Mouse (Mus musculus) G1E-ER4 (cell line): Measurements from ENCODE around the gene Thap3. TPM values are rescaled to one million over a fixed set of nuclear protein-coding genes. Genes with fewer than 3 reads are reported as not detected.

Experiments used
- GATA1 ChIP-seq: IDR thresholded peaks from one replicate; pipeline ENCODE4 v1.8.0; 2012; ENCODE audit warnings: low read length, inconsistent platforms
- polyA plus RNA-seq: library from polyadenylated mRNA; stranded (reverse); fragments of >175 nt; gene quantifications from 2 replicates; pipeline ENCODE4 v1.2.3, GENCODE M21; 2012

Thap3 gene
- polyA plus RNA-seq, 1 experiment: 8.9 TPM

DNA sequence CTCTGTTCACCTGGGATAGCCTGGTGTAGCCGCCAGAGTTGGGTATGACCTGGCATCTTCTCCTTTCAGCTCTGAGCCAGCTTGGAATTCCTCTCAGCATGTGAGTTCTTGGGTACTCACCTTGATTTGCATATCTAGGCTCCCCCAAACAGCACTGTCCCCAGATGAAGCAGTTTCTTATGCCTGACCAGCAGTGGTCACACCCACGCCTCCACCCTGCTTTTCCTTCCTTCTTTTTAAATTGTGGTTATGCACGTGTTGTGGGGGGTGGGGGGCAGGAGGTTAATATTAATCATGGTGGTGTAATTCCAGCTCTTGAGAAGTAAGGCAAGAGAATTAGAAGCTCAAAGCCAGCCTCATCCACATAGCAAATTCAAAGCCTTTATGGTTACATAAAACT is 26.0 kb downstream of the Thap3 start:
- TF ChIP-seq GATA1: no peak

DNA sequence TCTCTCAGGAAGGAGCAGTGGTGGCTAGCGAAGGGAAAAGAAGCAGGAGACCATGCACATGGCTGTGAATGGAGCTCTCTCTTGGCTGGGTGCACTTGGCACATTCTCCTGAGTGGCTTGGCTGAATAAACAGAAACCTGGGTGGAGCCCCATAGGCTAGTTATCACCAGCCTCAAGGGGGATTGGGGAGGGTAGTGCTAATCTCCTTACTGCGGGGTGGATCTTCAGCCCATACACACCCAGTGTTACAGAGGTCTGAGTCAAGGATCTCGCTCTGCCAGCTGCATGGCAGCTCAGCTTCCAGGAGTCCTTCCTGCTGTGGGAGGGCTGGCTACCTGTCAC is 28.3 kb downstream of the Thap3 start:
- peak; percentile 55 for TF ChIP-seq GATA1

DNA sequence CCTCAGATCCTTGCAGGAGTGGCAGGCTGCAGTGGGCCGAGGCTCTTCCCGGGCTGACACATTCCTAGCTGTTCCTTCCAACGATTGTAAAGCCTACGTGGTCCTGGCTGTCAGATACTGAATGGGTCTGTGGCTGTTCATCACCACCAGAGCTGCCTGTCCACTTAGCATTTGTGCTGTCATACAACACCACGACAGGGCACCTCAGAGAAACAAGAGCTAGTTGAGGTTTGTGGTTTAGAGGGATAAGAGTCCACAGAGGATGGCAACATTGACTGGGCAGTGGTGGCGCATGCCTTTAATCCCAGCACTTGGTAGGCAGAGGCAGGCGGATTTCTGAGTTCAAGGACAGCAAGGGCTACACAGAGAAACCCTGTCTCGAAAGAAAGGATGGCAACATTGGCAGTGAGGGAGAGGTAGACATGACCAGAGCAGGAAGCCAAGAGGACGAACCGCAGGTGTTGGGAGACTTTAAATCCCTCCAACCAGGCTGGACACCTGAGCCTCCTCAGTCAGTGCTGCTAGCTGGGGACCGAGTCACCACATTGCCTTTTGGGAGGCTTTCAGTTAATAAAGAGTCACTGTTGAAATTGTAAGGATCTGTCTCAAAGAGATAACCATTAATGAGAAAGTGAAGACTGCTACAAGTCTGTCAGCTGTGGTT is 28.8 kb downstream of the Thap3 start:
- no peak for TF ChIP-seq GATA1

- no peak for TF ChIP-seq GATA1
Measured at GRCm38 (mm10) chr4:151957584-151958315, 31.0 kb downstream of the Thap3 start.

- TF ChIP-seq GATA1: no peak
Measured at GRCm38 (mm10) chr4:151955791-151956190, 33.0 kb downstream of the Thap3 start.

DNA sequence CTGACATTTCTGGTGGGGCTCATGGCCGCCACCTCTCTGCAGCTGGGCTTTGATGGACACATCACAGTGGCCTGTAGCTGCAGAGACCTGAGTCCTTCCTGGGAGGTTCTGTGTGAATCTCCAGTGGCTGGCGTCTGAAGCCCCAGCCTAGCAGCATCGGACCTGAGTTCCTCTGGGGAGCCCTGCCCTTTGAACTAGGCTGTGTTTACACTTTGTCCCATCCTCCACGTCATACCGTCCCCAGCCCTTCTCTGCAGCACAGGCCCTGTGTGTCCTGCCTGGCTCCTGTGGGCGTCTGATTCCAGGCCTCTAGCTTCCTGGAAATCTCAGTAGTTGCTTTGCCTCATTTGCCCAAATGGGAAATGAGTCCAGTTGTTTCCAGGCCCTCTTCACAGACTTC is 35.6 kb downstream of the Thap3 start:
- TF ChIP-seq GATA1: no peak

- no peak for TF ChIP-seq GATA1
Measured at GRCm38 (mm10) chr4:151948497-151949471, 40.0 kb downstream of the Thap3 start.

- TF ChIP-seq GATA1: no peak
Measured at GRCm38 (mm10) chr4:151946211-151946610, 42.6 kb downstream of the Thap3 start.

DNA sequence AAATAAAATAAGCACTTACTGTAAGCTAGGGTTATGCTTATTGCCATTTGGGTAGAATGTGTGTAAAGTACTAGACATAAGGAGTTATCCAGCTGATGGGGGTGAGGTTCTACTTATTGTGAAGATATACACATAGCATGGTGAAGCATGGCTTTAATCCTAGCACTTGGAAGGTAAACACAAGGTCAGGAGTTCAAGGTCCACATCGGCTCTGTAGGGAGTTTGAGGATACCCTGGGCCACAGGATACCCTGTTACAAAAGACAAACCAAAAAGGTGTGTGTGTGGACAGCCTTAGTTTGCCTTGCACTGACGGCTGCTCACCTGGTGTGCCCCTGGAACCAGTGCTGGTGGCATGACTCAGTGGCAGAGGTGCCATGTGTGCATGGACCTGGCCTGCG is 50.7 kb downstream of the Thap3 start:
- TF ChIP-seq GATA1: no peak

DNA sequence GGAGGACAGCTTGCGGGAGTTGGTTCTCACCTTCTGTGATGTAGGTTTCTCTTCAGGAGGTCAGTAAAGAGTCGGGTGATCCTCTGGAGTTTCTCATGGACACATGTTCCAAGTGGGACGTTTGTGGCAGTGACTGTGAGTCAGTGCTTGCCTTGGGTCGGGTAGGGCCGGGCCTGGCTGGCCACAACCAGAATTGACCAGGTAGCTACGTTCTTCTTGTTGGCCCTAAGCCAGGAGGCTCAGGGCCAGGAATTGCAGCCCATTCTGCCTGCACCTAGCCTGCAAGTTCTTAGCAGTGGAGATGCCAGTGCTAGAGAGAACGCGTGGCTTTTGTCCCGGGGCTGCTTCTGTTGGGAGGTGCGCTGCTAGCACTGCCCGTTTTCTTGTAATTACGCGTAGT is 51.4 kb downstream of the Thap3 start:
- TF ChIP-seq GATA1: no peak

- no peak for TF ChIP-seq GATA1
Measured at GRCm38 (mm10) chr4:151934215-151934572, 54.6 kb downstream of the Thap3 start.

DNA sequence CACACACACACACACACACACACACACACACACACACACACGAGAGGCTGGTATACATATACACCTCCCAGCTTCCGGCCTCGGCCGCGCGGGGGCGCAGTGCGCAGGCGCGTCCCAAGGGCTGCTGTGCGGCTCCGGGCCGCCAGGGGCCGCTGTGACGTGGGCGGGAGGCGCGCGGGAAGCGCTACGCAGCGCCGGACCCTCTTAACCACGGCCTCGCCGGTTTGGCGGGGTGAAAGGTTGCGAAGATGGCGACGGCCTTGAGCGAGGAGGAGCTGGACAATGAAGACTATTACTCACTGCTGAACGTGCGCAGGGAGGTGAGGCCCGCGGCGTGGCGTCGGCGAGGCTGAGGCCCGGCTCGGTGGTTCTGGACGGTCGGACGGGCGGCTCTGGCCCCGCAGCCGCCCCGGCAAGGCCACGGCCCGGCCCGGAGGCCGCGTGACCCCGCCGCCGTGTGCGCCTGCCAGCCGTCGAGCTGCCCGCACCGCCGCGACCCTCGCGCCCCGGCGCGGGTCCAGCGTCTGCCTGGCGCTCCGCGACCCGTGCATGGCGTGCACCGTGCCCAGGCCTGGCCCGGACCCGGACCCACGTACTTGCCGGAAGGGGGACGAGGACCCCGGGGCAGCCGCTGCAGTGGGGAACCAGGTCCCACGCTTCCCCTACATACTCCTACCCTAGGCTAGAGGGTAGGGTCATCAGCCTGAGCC is 55.1 kb downstream of the Thap3 start, which contains the start of gene Dnajc11:
TSS of gene Dnajc11 (plus strand) at position 187 of the 710 bp plus-strand sequence.
- no peak for TF ChIP-seq GATA1

Other genes starting within 250 kb of the Thap3 start
- gene Camta1, start 127.1 kb downstream of the Thap3 start, polyA plus RNA-seq: 15.8 and 19.2 TPM in 2 replicates
- gene Dnajc11, start 55.3 kb downstream of the Thap3 start, polyA plus RNA-seq: 30.1 and 88.7 TPM in 2 replicates
- gene Phf13, start 7.3 kb upstream of the Thap3 start, polyA plus RNA-seq: 3.7 and 4.1 TPM in 2 replicates
- 10.4 and 12.4 TPM in 2 replicates for gene Klhl21, start 19.8 kb upstream of the Thap3 start, polyA plus RNA-seq
- 10.0 and 12.6 TPM in 2 replicates for gene Zbtb48, start 38.7 kb upstream of the Thap3 start, polyA plus RNA-seq
- gene Tas1r1, start 49.6 kb upstream of the Thap3 start, polyA plus RNA-seq: 0.03 TPM in 1 of 2 replicates, not detected in the other
- 76.0 and 93.4 TPM in 2 replicates for gene Nol9, start 50.3 kb upstream of the Thap3 start, polyA plus RNA-seq
- gene Plekhg5, start 83.5 kb upstream of the Thap3 start, polyA plus RNA-seq: 24.4 and 28.5 TPM in 2 replicates
- 0.15 and 0.27 TPM in 2 replicates for gene Tnfrsf25, start 126.9 kb upstream of the Thap3 start, polyA plus RNA-seq
- gene Espn, start 163.4 kb upstream of the Thap3 start, polyA plus RNA-seq: 72.2 and 97.9 TPM in 2 replicates
- gene Hes2, start 169.9 kb upstream of the Thap3 start, polyA plus RNA-seq: 0.14 and 0.15 TPM in 2 replicates
- 28.6 and 39.4 TPM in 2 replicates for gene Acot7, start 189.1 kb upstream of the Thap3 start, polyA plus RNA-seq